Mouse (Mus musculus): ENCODE measurements around the gene Gm39566.

DNA sequence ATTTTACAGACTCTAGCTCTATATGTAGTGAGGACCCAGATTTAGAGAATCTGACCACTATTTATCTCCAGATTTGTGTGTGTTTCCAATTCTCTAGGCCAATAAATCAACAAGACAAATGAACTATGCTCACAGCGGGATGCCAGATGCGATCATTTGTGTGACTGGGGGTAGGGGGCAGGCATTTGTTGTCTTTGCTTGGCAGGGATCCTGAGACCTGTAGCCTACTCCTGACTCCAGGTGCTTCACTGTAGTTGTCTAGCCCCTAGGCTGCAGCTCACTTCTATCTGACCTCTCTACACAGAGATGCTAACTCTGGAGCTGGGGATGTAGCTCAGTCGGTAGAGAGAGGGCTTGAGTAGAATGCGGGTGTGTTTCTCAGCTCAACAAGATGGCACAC, 33.3 kb downstream of the Gm39566 start:
- TF ChIP-seq CTCF (IDR thresholded peaks at IDR 0.05; ENCODE audit: extremely low read depth, insufficient read length, insufficient replicate concordance, low read depth, low read length), result no peak
- no peak for TF ChIP-seq POLR2A (IDR thresholded peaks at IDR 0.05; ENCODE audit: low read depth, low read length)
